Comparison of ENCODE assay signal across 13 mouse cellular contexts in the genomic region with DNA sequence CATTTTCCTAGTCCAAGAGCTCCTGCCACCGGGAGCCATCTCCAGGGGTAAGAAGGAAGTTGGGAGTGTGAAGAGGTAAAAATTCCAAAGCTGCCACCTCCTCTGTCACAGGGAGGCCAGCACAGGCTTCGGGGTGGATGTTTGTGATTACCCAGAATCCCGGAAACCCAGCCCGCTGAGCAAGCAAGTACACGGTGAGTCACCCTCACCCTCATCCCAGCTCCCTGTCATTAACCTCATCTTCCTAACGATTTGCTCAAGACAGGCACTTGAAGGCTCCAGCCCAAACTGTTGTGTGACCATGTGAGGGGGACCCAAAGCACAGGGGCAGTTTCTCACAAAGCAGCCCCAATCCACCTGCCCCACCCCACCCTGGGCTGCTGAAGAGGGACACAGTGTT. TPM values are rescaled to one million over a fixed set of nuclear protein-coding genes. Genes with fewer than 3 reads are reported as not detected.
DNase-seq lines count a peak whose midpoint lies in the region; ATAC-seq lines count a peak whose summit lies in the region.
"Had no signal": no experiment of that assay in that cellular context is flagged by ENCODE, and none has a peak within 500 bp of the region (broad histone marks: within the 10 kb centered on the region; RNA-seq: fewer than 3 reads in every experiment).

No protein-coding gene starts in this region.

- H3K9me3 ChIP-seq in kidney, embryonic 16.5 days (ENCODE audit: low read length): no peaks in the 10 kb centered on the region
- H3K9me3 ChIP-seq in limb, embryonic 11.5 days (ENCODE audit: control insufficient read depth, low read length): no peaks in the 10 kb centered on the region
- H3K9me3 ChIP-seq: heart, embryonic 15.5 days; midbrain, embryonic 15.5 days had no signal

- no peak for DNase-seq in kidney, adult 18-20 months
- DNase-seq in 416B (ENCODE audit: low read depth): peak; percentile 79
- peak; percentile 56 for DNase-seq in Muller cell, postnatal 12 days (ENCODE audit: inconsistent ontology term)
- DNase-seq in limb, embryonic 11.5 days (ENCODE audit: low spot score): no peak
- no peak for DNase-seq in layer of hippocampus, adult 9-10 months (ENCODE audit: low spot score)
- DNase-seq in cerebellum, adult 11 months: no peak
- DNase-seq: kidney, postnatal 25 days; left cerebral cortex, postnatal 4 days; thymus, postnatal 4 days had no signal

- no peak overlapping the region for H3K4me3 ChIP-seq in kidney, embryonic 16.5 days (ENCODE audit: low read length)
- no peak overlapping the region for H3K4me3 ChIP-seq in limb, embryonic 11.5 days (ENCODE audit: low read depth, low read length)
- H3K4me3 ChIP-seq: heart, embryonic 15.5 days; midbrain, embryonic 15.5 days had no signal

- WGBS in kidney, embryonic 16.5 days: 30% methylated on average over 6 of the region's 6 CpGs
- 40% methylated on average over 6 of the region's 6 CpGs for WGBS in limb, embryonic 11.5 days

- no peak overlapping the region for H3K9ac ChIP-seq in kidney, embryonic 16.5 days (replicated peaks; ENCODE audit: low read length)
- no peak overlapping the region for H3K9ac ChIP-seq in limb, embryonic 11.5 days (ENCODE audit: low read length)
- H3K9ac ChIP-seq: heart, embryonic 15.5 days; midbrain, embryonic 15.5 days had no signal

- no peak for ATAC-seq in kidney, embryonic 16.5 days (ENCODE audit: low FRiP score, low TSS enrichment)
- ATAC-seq in limb, embryonic 11.5 days (ENCODE audit: insufficient number of reproducible peaks, low FRiP score, low TSS enrichment, low read depth): no peak
- ATAC-seq in cerebellum, adult (ENCODE audit: insufficient number of reproducible peaks, low FRiP score, low TSS enrichment): no peak
- ATAC-seq: midbrain, embryonic 15.5 days had no signal

- H3K4me1 ChIP-seq in kidney, embryonic 16.5 days (ENCODE audit: insufficient read depth, low read length): peaks cover 28% of the 10 kb centered on the region
- H3K4me1 ChIP-seq in limb, embryonic 11.5 days (ENCODE audit: control insufficient read depth, insufficient read depth, low read length): peaks cover 76% of the 10 kb centered on the region
- H3K4me1 ChIP-seq: midbrain, embryonic 15.5 days had no signal

- no peaks in the 10 kb centered on the region for H3K36me3 ChIP-seq in kidney, embryonic 16.5 days (ENCODE audit: insufficient read depth, low read length)
- no peaks in the 10 kb centered on the region; the same call in 1 of the 2 replicates for H3K36me3 ChIP-seq in limb, embryonic 11.5 days (ENCODE audit: control insufficient read depth, insufficient read depth, low read length)
- H3K36me3 ChIP-seq: heart, embryonic 15.5 days; midbrain, embryonic 15.5 days had no signal

- H3K4me2 ChIP-seq in kidney, embryonic 16.5 days (replicated peaks; ENCODE audit: low read depth, low read length): no peak overlapping the region
- no peak overlapping the region for H3K4me2 ChIP-seq in limb, embryonic 11.5 days (ENCODE audit: low read depth, severe bottlenecking)
- H3K4me2 ChIP-seq: heart, embryonic 15.5 days; midbrain, embryonic 15.5 days had no signal

- H3K27me3 ChIP-seq in kidney, embryonic 16.5 days (ENCODE audit: insufficient read depth, low read length): no peaks in the 10 kb centered on the region
- H3K27me3 ChIP-seq in limb, embryonic 11.5 days (ENCODE audit: control insufficient read depth, insufficient read depth, low read length): no peaks in the 10 kb centered on the region
- H3K27me3 ChIP-seq: heart, embryonic 15.5 days; midbrain, embryonic 15.5 days had no signal

- H3K27ac ChIP-seq in kidney, embryonic 16.5 days (ENCODE audit: low read length): peak overlapping the region; percentile 36; the same call in 1 of the 2 replicates
- H3K27ac ChIP-seq in limb, embryonic 11.5 days (replicated peaks; ENCODE audit: low read depth, low read length): peak overlapping the region; percentile 98
- H3K27ac ChIP-seq: heart, embryonic 15.5 days; midbrain, embryonic 15.5 days had no signal

RNA-seq across cellular contexts. Expression of a gene that starts 14.7 kb away (rescaled TPM):
- 13.6 and 13.7 TPM in 2 replicates for polyA plus RNA-seq in kidney, embryonic 16.5 days (2015; fragmentation: Nextera tagmentation; extraction: Ambion mirVana)
- 63.4 and 67.4 TPM in 2 replicates for polyA plus RNA-seq in limb, embryonic 11.5 days (2014; fragmentation: Nextera tagmentation; extraction: Ambion mirVana)

Comparison
In these comparisons a context has a peak if more than half of its experiments do, and no peak if none do; other contexts are left out.
1. DNase-seq: peak in 416B (single experiment) and Muller cell, postnatal 12 days (single experiment); none in kidney, adult 18-20 months (single experiment), limb, embryonic 11.5 days (single experiment), layer of hippocampus, adult 9-10 months (single experiment) and cerebellum, adult 11 months (single experiment).